ENCODE assay signal across 15 mouse cellular contexts in the genomic region with DNA sequence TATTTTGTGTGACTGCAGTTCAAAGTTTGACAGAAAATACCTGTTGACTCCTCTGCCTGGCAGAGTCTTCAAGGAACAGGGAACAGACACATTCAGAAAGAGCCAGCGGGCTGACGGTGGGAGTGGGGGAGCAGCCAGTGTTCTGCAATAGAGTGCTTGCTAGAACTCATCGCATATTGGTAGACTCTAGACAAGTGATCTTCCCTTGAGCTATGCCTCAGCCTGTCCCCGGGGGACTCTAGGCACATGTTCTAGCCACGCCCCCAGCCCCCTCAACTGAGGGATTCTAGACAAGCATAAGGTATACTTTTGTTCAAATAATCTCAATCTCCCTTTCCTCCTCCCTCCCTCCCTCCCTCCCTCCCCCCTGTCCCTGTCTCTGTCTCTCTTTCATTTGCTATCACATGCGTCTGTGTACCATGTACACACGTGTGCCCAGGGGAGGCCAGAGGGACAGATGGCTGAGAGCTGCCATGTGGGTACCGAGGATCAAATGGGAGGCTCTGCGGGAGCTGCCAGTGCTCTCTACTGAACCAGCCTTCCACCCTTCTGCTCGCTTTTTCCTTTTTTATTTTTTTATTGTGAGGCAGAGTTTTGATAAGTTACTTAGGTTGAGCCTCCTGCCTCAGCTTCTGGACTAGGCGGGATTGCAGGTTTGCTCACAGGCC. TPM values are rescaled to one million over a fixed set of nuclear protein-coding genes. Genes with fewer than 3 reads are reported as not detected.
DNase-seq lines count a peak whose midpoint lies in the region; ATAC-seq and TF ChIP-seq lines count a peak whose summit lies in the region.
"Had no signal": no experiment of that assay in that cellular context is flagged by ENCODE, and none has a peak within 500 bp of the region (broad histone marks: within the 10 kb centered on the region; RNA-seq: fewer than 3 reads in every experiment).

No protein-coding gene starts in this region.

- no peak overlapping the region for H3K4me3 ChIP-seq in cerebellum, adult 2 months (replicated peaks; ENCODE audit: insufficient read depth, low read depth, low read length)
- no peak overlapping the region for H3K4me3 ChIP-seq in midbrain, embryonic 14.5 days (replicated peaks; ENCODE audit: low read depth, low read length)
- H3K4me3 ChIP-seq in kidney, embryonic 16.5 days (ENCODE audit: low read length) = no peak overlapping the region
- H3K4me3 ChIP-seq: embryonic facial prominence, embryonic 13.5 days; limb, embryonic 15.5 days; neural tube, embryonic 12.5 days had no signal

- no peak overlapping the region for H3K9ac ChIP-seq in midbrain, embryonic 14.5 days (replicated peaks; ENCODE audit: low read length)
- H3K9ac ChIP-seq in kidney, embryonic 16.5 days (replicated peaks; ENCODE audit: low read length) = no peak overlapping the region
- H3K9ac ChIP-seq: embryonic facial prominence, embryonic 13.5 days; limb, embryonic 15.5 days; lung, embryonic 14.5 days; neural tube, embryonic 12.5 days had no signal

- H3K4me1 ChIP-seq in cerebellum, adult 2 months (ENCODE audit: control insufficient read depth, insufficient read depth, low read length) = peaks cover 23% of the 10 kb centered on the region
- no peaks in the 10 kb centered on the region for H3K4me1 ChIP-seq in midbrain, embryonic 14.5 days (ENCODE audit: control insufficient read depth, insufficient read depth, low read length)
- H3K4me1 ChIP-seq in kidney, embryonic 16.5 days (ENCODE audit: insufficient read depth, low read length) = no peaks in the 10 kb centered on the region
- H3K4me1 ChIP-seq: embryonic facial prominence, embryonic 13.5 days; limb, embryonic 15.5 days; neural tube, embryonic 12.5 days had no signal

- H3K9me3 ChIP-seq in midbrain, embryonic 14.5 days (ENCODE audit: control insufficient read depth, low read length) = no peaks in the 10 kb centered on the region
- H3K9me3 ChIP-seq in kidney, embryonic 16.5 days (ENCODE audit: low read length) = peaks cover 4% of the 10 kb centered on the region; the same call in 1 of the 2 replicates
- H3K9me3 ChIP-seq: embryonic facial prominence, embryonic 13.5 days; limb, embryonic 15.5 days had no signal

- peaks cover 26% of the 10 kb centered on the region; the same call in 1 of the 2 replicates for H3K36me3 ChIP-seq in midbrain, embryonic 14.5 days (ENCODE audit: control insufficient read depth, insufficient read depth, low read length)
- no peaks in the 10 kb centered on the region for H3K36me3 ChIP-seq in kidney, embryonic 16.5 days (ENCODE audit: insufficient read depth, low read length)
- H3K36me3 ChIP-seq: limb, embryonic 15.5 days had no signal

- DNase-seq in left cerebral cortex, postnatal 4 days = peak; percentile 79
- DNase-seq in left cerebral cortex, adult 18-20 months (ENCODE audit: low spot score in 2 of 2) = no peak
- peak; percentile 49 to 61 for DNase-seq in cerebellum, adult 2 months
- peak; percentile 50 to 65 for DNase-seq in cerebellum, postnatal 36 days
- DNase-seq in midbrain, embryonic 14.5 days = peak; percentile 41
- DNase-seq in spleen, adult 12 weeks (ENCODE audit: low spot score) = no peak
- DNase-seq: adrenal gland, postnatal 25 days; kidney, postnatal 10 days; lung, embryonic 14.5 days; thymus, postnatal 14 days had no signal

- H3K27me3 ChIP-seq in cerebellum, adult 2 months (ENCODE audit: control insufficient read depth, insufficient read depth, low read length) = no peaks in the 10 kb centered on the region
- no peaks in the 10 kb centered on the region for H3K27me3 ChIP-seq in midbrain, embryonic 14.5 days (ENCODE audit: control insufficient read depth, insufficient read depth, low read length)
- H3K27me3 ChIP-seq in kidney, embryonic 16.5 days (ENCODE audit: insufficient read depth, low read length) = no peaks in the 10 kb centered on the region
- H3K27me3 ChIP-seq: embryonic facial prominence, embryonic 13.5 days; limb, embryonic 15.5 days; neural tube, embryonic 12.5 days had no signal

- TF ChIP-seq CTCF in cerebellum, adult 2 months (IDR thresholded peaks at IDR 0.05; ENCODE audit: borderline replicate concordance, insufficient read depth, low read depth, low read length) = no peak

- no peak overlapping the region for H3K4me2 ChIP-seq in midbrain, embryonic 14.5 days (ENCODE audit: low read length)
- no peak overlapping the region for H3K4me2 ChIP-seq in kidney, embryonic 16.5 days (replicated peaks; ENCODE audit: low read depth, low read length)
- H3K4me2 ChIP-seq: embryonic facial prominence, embryonic 13.5 days; limb, embryonic 15.5 days; lung, embryonic 14.5 days; neural tube, embryonic 12.5 days had no signal

- intact Hi-C loops in left cerebral cortex, postnatal 4 days (cut with DNase I) = no loop called here

- 0 out of 2 replicates have a peak overlapping the region, but pooled peaks have one; percentile 4 for H3K27ac ChIP-seq in cerebellum, adult 2 months (ENCODE audit: insufficient read depth, low read length)
- no peak overlapping the region for H3K27ac ChIP-seq in midbrain, embryonic 14.5 days (replicated peaks; ENCODE audit: low read depth, low read length)
- no peak overlapping the region for H3K27ac ChIP-seq in kidney, embryonic 16.5 days (ENCODE audit: low read length)
- H3K27ac ChIP-seq: embryonic facial prominence, embryonic 13.5 days; limb, embryonic 15.5 days; neural tube, embryonic 12.5 days had no signal

- no peak for TF ChIP-seq POLR2A in cerebellum, adult 2 months (IDR thresholded peaks at IDR 0.05; ENCODE audit: borderline replicate concordance, insufficient read depth, low read length)

- ATAC-seq in midbrain, embryonic 14.5 days (ENCODE audit: low FRiP score, low TSS enrichment) = no peak
- ATAC-seq in kidney, embryonic 16.5 days (ENCODE audit: low FRiP score, low TSS enrichment) = no peak
- ATAC-seq: inflammation-experienced regulatory T-cells, adult 6 months had no signal

- 19% methylated on average over 11 of the region's 11 CpGs for WGBS in cerebellum, adult 2 months
- WGBS in midbrain, embryonic 14.5 days = 66% methylated on average over 11 of the region's 11 CpGs
- WGBS in kidney, embryonic 16.5 days = 88% methylated on average over 11 of the region's 11 CpGs

RNA-seq across cellular contexts. Expression of gene Orai2, which starts 6.6 kb away (rescaled TPM):
- 10 to 100 TPM; 56.5 to 58.2 TPM for total RNA-seq in left cerebral cortex, postnatal 4 days (2021)
- total RNA-seq in left cerebral cortex, adult 18-20 months (2021) = 10 to 100 TPM; 45.9 to 48.5 TPM
- polyA plus RNA-seq in cerebellum, adult 2 months (2012; rRNA removed) = 64.9 and 66.9 TPM in 2 replicates
- 38.2 and 46.8 TPM in 2 replicates for polyA plus RNA-seq in midbrain, embryonic 14.5 days (2014; fragmentation: Nextera tagmentation; extraction: Ambion mirVana)
- 6.1 and 6.6 TPM in 2 replicates for polyA plus RNA-seq in kidney, embryonic 16.5 days (2015; fragmentation: Nextera tagmentation; extraction: Ambion mirVana)

RNA-seq across cellular contexts. Expression of gene Alkbh4, which starts 28.0 kb away (rescaled TPM):
- 10 to 100 TPM; 10.7 to 12.8 TPM for total RNA-seq in left cerebral cortex, postnatal 4 days (2021)
- 1 to 10 TPM; 9.0 to 9.5 TPM for total RNA-seq in left cerebral cortex, adult 18-20 months (2021)
- polyA plus RNA-seq in cerebellum, adult 2 months (2012; rRNA removed) = 15.7 and 17.2 TPM in 2 replicates
- 16.8 and 20.0 TPM in 2 replicates for polyA plus RNA-seq in midbrain, embryonic 14.5 days (2014; fragmentation: Nextera tagmentation; extraction: Ambion mirVana)
- polyA plus RNA-seq in kidney, embryonic 16.5 days (2015; fragmentation: Nextera tagmentation; extraction: Ambion mirVana) = 19.3 and 20.2 TPM in 2 replicates

RNA-seq across cellular contexts. Expression of gene Lrwd1, which starts 28.1 kb away (rescaled TPM):
- total RNA-seq in left cerebral cortex, postnatal 4 days (2021) = 10 to 100 TPM; 22.1 to 22.5 TPM
- 10 to 100 TPM; 13.8 to 16.2 TPM for total RNA-seq in left cerebral cortex, adult 18-20 months (2021)
- polyA plus RNA-seq in cerebellum, adult 2 months (2012; rRNA removed) = 21.5 and 23.7 TPM in 2 replicates
- 22.7 and 24.5 TPM in 2 replicates for polyA plus RNA-seq in midbrain, embryonic 14.5 days (2014; fragmentation: Nextera tagmentation; extraction: Ambion mirVana)
- 39.5 and 40.2 TPM in 2 replicates for polyA plus RNA-seq in kidney, embryonic 16.5 days (2015; fragmentation: Nextera tagmentation; extraction: Ambion mirVana)

RNA-seq across cellular contexts. Expression of gene Prkrip1, which starts 34.8 kb away (rescaled TPM):
- total RNA-seq in left cerebral cortex, postnatal 4 days (2021) = 10 to 100 TPM; 40.3 to 42.6 TPM
- total RNA-seq in left cerebral cortex, adult 18-20 months (2021) = 10 to 100 TPM; 36.2 to 40.7 TPM
- 36.2 and 38.0 TPM in 2 replicates for polyA plus RNA-seq in cerebellum, adult 2 months (2012; rRNA removed)
- polyA plus RNA-seq in midbrain, embryonic 14.5 days (2014; fragmentation: Nextera tagmentation; extraction: Ambion mirVana) = 60.8 and 67.1 TPM in 2 replicates
- polyA plus RNA-seq in kidney, embryonic 16.5 days (2015; fragmentation: Nextera tagmentation; extraction: Ambion mirVana) = 47.1 and 52.0 TPM in 2 replicates

RNA-seq across cellular contexts. Expression of gene Polr2j, which starts 47.5 kb away (rescaled TPM):
- 10 to 100 TPM; 88.0 to 92.4 TPM for total RNA-seq in left cerebral cortex, postnatal 4 days (2021)
- total RNA-seq in left cerebral cortex, adult 18-20 months (2021) = 10 to 100 TPM; 74.9 to 75.7 TPM
- polyA plus RNA-seq in cerebellum, adult 2 months (2012; rRNA removed) = 121 and 123 TPM in 2 replicates
- 233 and 265 TPM in 2 replicates for polyA plus RNA-seq in midbrain, embryonic 14.5 days (2014; fragmentation: Nextera tagmentation; extraction: Ambion mirVana)
- 243 and 245 TPM in 2 replicates for polyA plus RNA-seq in kidney, embryonic 16.5 days (2015; fragmentation: Nextera tagmentation; extraction: Ambion mirVana)

Comparison
In these comparisons a context has a peak if more than half of its experiments do, and no peak if none do; other contexts are left out.
1. DNase-seq: peak in left cerebral cortex, postnatal 4 days (single experiment), cerebellum, adult 2 months (2 of 2), cerebellum, postnatal 36 days (2 of 2) and midbrain, embryonic 14.5 days (single experiment); none in left cerebral cortex, adult 18-20 months (0 of 2) and spleen, adult 12 weeks (single experiment).